Mouse (Mus musculus) layer of hippocampus, postnatal 25 days (tissue): ENCODE data around the gene Clip3. TPM values are rescaled to one million over a fixed set of nuclear protein-coding genes. Genes with fewer than 3 reads are reported as not detected.

Experiments used
- DNase-seq, 2 experiments: peaks; one replicate each; pipeline ENCODE4 v3.0.0; 2022; ENCODE audit warnings: mixed read lengths in 2 of 2, low spot score in 1 of 2; ENCODE audit errors: extremely low spot score in 1 of 2
- total RNA-seq, 2 experiments: library from RNA; stranded (reverse); gene quantifications; 2 replicates each; pipeline ENCODE4 v1.2.3; 2021

Gene Clip3
- total RNA-seq: 100 to 1,000 TPM; 437 to 515 TPM

DNA sequence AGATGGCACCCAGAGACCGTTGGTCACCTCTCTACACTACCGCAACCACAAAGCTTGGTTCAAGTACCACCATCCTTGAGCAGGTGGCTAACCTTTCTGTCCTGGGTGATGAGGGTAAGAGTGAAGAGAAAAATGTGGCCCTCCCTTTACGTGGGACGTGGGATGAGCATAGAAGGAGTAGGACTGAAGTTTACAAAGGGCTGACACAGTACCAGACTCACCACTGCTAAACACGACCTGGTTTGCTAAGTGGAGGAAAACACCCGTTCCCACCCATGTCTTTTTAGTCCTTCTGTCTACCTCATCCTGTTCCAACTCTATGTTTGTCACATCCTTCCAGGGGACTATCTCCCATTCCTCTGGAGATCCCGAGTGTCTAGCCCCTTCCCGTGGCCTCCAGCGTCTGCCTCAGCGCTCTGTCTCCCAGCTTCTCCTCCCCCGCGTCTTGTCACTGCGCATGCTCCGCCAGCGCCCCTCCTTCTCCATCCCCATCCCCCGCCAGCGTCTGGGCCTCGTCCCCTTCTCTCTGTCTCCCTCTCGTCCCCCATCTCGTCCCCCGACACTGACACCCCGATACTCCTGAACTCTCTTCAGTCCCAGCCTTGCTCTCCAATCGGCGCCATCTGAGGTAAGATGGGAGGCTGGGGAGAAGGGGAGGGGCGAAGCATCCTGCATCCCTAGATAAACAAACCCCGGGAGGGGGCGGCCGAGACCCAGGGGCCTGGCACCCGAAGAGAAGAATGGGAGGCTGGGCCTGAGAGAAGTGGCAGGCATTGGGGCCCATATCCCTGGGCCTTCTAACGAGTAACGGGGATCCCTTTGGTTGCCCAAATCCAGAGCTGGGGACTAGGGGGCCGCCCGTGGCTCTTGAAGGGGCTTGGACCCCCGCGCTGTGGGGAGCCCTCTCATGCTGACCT lies at the start of gene Clip3:
TSS of gene Clip3 (plus strand) at position 514 of the 917 bp plus-strand sequence.
- DNase-seq: peak; percentile 89 to 93

DNA sequence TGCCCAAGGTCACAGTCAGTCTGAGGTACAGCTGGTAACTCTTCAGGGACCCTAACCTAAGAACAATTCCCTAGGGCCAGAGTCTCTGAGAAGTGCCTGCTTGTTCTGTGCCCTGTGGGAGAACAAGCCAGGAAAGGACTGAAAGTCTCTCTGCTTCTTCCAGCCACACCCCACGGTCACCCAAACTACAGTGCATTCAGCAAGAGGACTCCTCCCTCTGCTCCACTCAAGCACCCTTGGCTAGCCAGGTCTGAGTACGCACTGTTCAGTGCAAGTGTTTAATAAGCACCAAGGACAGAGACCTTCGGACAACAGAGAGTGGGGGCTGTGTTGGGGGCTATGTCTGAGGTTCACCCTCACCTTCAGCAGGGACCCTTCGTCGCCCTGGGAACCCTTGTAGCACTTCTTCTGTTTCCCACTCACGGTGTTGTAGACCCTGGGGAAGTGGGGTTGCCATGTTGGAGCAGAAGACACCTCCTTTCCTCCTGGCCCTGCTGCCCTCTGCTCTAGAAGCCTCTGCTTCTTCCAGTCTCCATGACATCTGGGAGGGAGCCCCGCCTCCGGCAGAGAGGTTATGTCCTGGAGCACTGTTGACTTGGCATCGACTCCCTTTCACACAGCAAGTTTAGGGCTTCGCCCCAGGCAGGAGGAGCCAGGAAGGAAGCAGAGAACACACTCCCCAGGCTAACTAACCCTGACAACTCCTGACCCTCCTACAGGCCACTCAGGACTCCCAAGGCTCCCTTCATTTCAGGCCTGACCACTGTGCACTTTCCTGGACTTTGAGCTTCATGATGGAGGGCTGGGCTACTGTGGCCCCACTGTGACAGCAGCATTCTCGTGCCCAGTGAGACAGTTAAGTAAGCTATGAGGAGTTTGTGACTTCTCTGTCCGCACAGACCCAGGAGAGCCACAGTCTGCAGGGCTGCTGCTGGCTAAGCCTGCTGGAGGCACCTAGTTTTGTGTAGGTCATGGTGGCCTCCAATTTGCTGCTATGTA lies 39.3 kb upstream of the Clip3 start:
- DNase-seq: no peak

DNA sequence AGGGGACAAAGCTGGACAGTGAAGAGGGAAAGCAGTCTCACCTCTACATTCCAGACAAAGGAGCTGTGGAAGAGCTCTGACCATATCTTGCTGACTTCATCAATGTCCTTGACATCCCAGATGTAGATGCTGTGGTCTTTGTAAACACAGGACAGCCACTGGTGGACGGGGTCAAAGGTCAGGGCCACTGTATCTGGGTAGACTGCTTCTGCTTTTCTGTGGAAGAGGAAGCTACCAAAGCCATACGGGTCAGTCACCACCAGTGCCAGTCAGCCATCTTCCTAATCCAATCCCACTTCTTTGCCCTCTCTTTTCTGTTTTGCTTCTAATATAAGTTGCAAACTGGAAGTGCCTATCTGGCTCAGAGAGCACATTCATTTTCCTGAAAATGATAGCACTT lies 26.5 kb upstream of the Clip3 start:
- no peak for DNase-seq

DNA sequence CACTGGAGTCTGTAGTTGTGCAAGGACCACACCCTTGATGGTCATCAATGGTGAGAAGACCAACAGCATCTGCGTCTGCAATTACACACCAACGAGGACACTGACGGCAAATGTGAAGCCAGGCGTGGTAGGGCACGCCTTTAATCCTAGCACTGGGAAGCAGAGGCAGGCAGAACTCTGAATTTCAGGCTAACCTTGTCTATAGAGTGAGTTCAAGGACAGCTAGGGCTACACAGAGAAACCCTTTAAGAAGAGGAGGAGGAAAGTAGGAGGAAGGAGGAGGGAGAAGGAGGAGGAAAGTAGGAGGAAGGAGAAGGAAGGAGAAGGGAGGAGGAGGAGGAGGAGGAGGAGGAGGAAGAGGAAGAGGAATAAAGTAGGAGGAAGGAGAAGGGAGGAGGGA lies 26.0 kb upstream of the Clip3 start:
- DNase-seq: no peak

DNA sequence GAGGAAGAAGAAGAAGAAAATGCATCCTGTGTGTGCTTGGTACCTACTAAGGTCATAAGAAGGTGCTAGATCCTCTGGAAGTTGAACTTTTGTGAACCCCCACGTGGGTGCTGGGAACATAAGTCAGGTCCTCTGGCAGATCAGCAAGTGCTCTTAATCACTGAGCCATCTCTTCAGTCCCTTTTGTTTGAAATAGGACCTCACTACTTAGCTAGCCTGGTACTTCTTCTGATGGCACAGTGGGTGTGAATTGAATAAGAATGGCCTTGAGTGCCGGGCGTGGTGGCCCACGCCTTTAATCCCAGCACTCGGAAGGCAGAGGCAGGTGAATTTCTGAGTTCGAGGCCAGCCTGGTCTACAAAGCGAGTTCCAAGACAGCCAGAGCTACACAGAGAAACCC lies 25.6 kb upstream of the Clip3 start:
- no peak for DNase-seq

DNA sequence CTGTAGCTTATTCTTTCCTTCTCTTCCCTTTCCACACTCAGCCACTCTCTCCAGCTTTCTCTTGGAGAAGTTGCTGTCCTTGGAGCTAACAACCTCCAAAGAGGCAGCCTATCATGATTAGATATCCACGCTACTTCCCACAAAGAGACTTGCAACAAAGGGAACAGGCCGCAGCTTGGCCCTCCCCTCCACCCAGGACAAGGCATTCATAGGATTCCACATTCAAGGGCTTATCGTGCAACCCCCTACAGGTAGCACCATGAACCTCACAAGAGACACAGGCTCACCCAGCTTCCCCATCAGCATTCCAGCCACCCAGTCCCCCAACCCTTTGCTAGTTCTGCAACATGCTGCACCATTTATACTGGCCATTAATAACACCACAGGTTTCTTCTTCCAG lies 24.7 kb upstream of the Clip3 start:
- DNase-seq: no peak

DNA sequence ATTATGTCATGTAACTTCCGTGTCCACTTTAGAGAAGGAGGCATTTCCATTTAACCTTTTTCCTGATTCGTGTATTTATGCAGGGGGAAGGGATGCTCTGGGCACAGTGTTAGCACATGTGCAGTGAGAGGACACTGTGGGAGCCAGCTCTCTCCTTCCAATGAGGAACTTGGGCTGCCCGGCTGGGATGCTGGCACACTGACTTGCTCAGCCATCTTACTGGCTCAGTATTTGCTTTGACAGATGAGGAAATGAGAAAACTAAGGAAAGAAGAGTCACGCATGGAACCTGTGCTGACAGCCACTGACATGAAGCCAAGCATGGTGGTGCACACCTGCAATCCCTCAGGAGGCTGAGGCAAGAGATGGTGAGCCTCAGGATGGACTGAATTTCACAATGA lies 21.9 kb upstream of the Clip3 start:
- DNase-seq: no peak

DNA sequence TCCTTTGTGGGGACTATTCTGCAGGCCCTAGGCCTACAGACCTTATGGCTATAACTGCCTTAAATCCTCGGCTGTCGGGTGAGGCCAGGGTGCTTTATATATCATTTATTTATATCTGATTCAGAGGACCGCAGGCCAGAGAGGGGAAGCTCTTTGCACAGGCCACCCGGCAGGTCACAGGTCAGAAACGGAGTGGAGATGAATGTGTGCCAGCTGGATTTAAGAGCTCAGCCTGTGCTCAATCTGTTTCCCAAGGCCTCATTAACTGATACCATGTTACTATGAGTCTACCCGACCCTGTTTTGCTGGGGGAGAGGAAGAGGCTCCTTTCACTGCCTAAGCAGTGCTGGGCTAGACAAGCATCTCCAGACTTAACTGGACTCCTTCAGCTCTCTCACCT lies 17.1 kb upstream of the Clip3 start:
- no peak for DNase-seq

DNA sequence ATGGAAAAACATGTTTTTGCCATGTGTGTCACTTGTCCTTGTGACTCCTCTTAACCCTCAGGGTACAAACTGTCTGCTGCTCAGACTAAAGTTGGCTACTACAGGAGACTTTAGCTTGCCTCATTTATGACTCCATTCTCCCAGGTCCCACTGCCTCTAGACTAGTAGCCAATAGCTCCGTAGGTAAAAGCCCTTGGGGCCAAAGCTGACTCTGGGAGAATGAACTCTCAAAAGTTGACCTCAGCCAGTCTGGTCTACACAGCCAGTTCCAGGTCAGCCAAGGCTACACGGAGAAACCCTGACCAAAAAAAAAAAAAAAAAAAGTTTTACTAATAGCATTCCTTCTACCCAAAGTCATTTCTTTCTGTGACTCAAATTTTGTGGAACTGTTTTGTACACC lies 12.6 kb upstream of the Clip3 start:
- no peak for DNase-seq

DNA sequence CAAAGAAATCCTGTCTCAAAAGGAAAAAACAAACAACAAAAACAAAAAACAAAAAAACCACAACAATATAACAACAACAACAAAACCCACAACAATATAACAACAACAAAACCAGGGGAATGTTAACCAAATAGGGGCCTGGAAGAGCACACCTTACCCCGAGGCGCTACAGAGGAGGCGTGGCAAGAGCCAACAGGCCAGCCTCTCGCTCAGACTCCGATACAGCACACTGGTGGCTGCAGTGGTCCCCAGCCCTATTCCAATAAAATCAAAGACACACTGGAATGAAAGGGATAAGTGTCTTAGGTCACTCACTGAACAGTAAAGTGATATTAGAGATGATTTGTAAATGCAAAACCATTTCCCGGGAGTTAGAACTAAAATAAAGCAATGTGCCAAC lies 12.0 kb upstream of the Clip3 start:
- DNase-seq: no peak

DNA sequence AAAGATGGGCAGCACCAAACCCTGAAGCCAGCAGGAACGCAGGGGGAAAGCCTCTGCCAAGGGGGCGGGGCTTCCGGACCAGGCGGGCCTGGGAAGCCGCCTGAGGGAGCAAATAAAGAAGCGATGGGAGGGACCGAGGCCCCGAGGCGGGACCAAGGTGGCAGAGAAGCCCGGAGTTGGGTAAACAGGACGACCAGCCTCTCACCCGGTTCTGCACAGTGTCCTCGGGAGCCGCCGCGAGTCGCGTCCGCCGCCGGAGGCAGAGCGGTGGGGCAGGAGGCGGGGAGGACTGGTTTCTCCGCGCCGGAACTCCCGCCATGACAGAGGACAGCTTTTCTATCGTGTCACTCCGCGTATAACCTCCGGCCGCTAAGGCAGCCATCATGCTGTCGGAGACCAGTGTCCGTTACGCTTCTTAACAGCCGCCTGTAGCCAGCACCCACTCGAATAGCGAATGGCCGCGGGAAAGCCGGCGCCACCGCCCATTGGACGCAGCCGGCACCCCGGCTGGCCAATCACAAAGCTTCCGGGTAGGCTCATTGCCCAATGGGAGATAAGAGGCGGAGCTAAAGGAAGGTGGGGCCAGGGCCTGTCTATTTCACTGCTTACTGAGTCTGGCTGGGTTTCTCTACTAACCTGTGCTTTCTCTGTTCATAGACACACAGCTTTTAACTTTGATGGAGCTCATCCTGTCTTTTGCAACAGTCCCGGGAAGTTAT lies 11.4 kb upstream of the Clip3 start, which contains the start of the genes Thap8 and Wdr62:
TSS of gene Thap8 (plus strand) at position 144 of the 719 bp plus-strand sequence.
TSS of gene Wdr62 (minus strand) at position 469 of the 719 bp plus-strand sequence.
- peak; percentile 79 for DNase-seq

DNA sequence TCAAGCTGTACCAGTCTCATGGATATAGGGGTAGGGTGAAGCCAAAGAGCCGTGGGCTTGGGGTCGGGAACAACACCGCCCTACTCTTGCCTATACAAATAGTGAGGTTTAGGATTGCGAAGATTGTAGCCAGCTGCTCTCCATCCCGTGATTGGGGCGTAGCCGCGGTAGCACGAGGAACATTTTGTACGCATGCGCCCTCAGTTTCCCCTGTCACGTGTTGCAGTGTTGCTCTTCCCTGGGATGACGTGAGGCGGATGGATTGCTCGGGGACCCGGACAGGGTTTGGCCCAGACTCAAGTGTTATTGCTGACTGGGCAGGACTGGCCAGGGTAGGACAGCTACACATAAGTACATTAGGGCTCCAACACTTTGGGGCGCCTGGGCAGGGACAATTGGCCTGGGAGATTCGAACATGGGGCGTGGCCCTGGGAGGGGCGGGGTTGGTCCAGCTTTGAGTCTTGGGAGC lies 10.8 kb upstream of the Clip3 start:
- peak; percentile 70 for DNase-seq

DNA sequence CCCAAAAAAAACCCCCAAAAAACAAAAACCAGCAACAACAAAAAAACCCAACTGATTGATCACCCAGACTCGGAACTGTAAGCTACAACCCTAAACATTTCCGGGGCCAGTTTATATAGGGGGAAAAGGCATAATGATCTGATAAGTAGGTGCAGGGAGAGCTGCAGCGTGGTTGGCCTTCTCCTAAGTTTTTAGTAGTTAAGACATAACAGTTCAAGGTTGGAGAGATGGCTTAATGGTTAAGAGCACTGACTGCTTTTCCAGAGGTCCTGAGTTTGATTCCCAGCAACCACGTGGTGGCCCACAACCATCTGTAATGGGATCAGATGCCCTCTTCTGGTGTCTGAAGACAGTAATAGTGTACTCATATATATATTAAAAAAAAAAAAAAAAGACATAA lies 10.0 kb upstream of the Clip3 start:
- no peak for DNase-seq

DNA sequence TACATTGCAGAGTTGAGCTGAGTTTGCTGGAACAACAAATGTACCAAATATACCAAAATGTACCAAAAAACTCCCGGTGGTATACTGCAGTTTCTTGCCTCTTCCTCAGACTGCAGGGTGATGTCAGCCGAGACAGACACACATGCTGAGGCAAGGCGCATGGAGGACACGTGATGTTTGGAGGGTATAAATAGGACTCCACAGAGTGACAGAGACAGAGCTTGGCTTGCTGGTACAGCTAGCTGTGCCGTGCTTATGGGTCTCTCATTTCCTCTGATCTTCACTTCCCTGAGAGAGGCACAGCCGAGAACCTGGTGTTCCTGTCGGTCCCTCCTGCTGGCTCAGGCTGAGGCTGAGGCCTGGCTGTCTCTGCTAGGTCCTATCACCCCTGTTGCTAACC lies 8.8 kb upstream of the Clip3 start:
- DNase-seq: no peak

DNA sequence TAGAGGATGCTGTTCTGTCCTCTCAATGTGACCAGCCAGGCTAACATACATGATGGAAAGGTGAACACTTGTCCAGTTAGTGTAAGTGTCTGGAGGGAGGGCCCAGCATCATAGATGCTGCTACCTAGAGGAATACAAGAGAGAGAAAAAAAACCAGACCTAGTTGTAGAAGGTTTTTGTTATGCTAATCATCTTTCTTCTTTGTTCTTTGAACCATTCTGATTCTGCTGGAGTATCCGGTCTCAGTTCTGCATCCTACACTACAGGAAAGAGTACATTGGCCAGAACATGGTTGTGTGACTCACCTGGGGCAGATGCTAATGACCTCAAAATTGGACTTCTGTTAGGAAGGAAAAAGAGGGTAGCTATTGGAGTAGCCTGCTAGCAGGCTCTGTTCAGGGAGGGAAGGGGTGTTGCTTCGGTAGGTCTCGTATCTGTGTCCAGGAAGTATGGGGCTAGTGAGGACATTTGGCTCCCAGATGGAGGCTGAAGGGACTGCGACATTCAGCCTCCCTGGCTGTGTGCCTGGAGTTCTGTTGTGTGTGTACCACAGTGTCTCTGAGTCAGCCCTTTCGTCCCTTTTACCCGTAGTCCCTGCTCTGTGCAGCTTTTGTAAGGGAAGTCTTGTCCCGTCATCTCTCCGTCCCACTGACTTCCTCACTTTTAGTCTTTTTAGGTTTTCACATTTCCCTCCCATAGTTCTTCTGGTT lies 4.7 kb upstream of the Clip3 start:
- no peak for DNase-seq

DNA sequence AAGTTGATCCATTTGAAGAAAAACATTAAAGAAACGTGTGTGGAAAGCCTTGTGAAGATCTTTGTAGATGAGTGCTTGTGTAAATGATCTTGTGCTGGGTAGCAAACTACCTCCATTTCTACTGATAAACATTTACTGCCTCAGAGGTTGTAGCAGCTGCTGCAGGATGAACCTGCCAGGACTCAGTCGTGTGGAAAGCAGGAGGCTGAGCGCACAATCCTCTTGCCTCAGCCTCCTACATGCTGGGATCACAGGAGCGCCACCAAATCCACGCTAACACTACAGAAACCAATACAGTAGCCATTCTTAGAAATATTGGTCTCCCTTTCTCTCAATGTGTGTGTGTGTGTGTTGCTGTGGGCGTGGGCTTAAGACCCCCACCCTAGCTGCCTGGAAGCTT lies 3.5 kb upstream of the Clip3 start:
- no peak for DNase-seq

DNA sequence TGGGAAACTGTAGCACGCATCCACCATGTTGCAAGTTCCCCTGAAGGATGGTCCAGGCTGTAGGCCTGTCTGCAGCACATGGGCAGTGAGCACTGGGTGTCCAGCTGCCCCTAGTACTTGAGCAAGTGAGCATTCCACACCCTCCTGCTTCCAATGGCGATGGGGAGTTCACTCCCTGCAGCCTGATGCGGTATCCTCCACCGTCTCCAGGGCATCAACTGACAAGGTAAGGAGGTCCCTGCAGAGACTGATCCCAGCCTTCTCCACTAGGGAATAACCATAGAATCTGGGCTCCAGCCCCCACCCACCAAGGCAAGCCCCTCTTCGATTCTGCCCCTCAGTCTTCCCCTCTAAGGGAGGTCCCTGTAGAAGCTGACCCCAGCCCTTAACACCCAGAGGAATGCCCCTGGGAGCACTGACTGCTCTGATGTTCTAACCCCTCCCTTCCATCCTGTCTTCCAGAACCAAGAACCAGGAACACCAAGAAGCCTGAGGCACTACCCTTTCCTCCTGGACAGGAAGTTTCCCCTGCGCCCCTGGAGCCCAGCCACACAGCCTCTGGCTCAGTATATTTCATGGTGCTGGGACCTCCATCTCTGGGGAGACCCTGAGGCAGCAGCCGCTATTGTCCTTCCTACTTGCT lies 2.3 kb upstream of the Clip3 start:
- DNase-seq: no peak

DNA sequence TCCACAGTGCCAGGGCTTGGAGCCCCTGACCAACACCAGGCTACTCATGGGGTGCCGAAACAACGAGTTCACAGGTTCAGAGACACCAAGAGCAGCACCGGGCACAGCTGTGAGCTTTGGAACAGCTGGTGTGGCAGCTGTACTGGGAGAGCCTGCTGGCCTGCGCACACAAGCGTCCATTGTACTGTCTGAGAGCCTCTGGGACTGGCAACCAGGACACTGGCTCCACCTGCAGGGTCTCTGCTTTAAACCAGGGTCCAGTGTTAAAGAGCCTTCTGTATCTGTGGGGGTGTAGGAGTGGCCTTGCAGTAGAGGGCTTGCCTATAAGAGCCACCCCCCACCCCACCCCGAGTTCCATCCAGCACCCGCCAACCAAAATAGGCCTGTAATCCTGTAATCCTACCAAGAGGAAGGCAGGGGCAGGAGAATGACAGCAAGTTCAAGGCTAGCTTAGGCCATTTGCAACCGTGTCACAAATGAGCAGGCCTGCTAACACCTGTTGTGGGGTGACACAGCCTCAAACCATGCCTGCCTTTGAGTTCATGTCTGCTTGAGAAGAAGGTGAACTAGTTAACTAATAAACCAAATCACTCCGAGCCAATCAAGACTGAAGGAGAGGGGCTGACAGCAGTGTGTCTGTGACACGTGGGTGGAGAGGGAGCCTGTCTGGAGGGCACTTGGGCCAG lies 1.7 kb upstream of the Clip3 start:
- no peak for DNase-seq

DNA sequence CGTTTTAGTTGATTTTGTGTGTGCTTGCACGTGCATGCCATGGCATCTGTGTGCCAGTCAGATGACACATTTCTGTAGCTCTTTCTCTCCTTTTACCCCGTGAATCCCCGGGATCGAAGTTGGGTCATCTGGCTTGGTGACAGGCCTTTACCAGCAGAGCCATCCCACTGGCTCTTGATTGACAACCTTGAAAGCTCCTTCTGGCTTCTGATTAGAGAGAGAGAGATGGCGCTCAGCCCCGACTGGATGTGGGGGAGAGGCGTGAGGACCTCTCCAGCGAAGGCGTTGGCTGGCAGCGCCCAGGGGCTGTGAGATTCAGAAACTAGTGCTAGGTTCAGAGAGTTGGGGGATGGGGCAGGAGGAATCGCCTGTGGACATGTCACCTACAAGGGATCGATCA lies 2.3 kb downstream of the Clip3 start:
- no peak for DNase-seq
